Mouse (Mus musculus) brain, embryonic 14.5 days (tissue): ENCODE results near the gene Tstd2.
A peak's percentile ranks its signal among the peaks of the same experiment; 100 is the strongest.

ENCODE experiments used
- CTCF ChIP-seq: fragments of 200-500 bp; IDR thresholded peaks from 2 replicates; pipeline ENCODE4 v1.5.1; 2012; ENCODE audit warnings: inconsistent platforms, mild to moderate bottlenecking, moderate library complexity, borderline replicate concordance; ENCODE audit not compliant: insufficient read depth, insufficient read length; ENCODE audit errors: extremely low read depth
- POLR2A ChIP-seq: fragments of 200-500 bp; IDR thresholded peaks from 2 replicates; pipeline ENCODE4 v1.6.1; 2012; ENCODE audit warnings: mild to moderate bottlenecking, inconsistent platforms, borderline replicate concordance; ENCODE audit not compliant: poor library complexity, insufficient read depth, insufficient read length, severe bottlenecking; ENCODE audit errors: extremely low read depth

DNA sequence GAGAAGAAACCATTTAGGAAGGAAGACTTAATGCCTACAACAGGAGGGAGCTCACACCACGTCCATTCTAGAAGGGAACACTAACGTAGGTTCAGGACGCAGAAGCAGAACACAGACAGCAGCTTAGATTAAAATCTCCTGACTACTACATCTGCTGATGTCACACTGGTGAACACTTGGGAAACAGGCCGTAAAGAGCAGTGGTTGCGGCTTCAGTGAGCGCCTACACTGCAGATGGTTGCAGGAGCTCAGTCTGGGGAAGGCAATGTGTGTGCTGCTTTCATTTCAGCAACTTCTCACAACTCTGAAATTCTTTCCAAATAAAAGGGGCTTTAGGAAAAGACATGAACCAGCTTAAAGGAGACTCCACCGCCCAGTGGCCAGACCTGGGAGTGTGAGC, 39.0 kb upstream of the Tstd2 start:
- TF ChIP-seq CTCF (peak; percentile 10; the same call in 1 of the 2 replicates), POLR2A (no peak)
